Mouse (Mus musculus) CH12.LX (cell line): Measurements from ENCODE around the gene Agap3. TPM values are rescaled to one million over a fixed set of nuclear protein-coding genes. Genes with fewer than 3 reads are reported as not detected.

Source experiments
- DNase-seq: peaks from one replicate; pipeline ENCODE4 v3.0.0-alpha.2; 2013; ENCODE audit errors: extremely low read depth
- H3K27ac ChIP-seq: 2 replicates; pipeline ENCODE4 v1.5.1; 2012; ENCODE audit warnings: low read depth, mild to moderate bottlenecking, control low read depth, moderate library complexity; ENCODE audit not compliant: insufficient read depth
- H3K27me3 ChIP-seq: replicated peaks from 2 replicates; pipeline ENCODE3; 2012; ENCODE audit warnings: inconsistent platforms
- H3K36me3 ChIP-seq, 2 experiments: replicated peaks in 1 of 2; 2 replicates each; pipeline versions ENCODE3 to v1.6.1; 2012; ENCODE audit warnings: inconsistent platforms in 1 of 2, low read length in 1 of 2, mild to moderate bottlenecking in 1 of 2, mixed read lengths in 1 of 2, moderate library complexity in 1 of 2; ENCODE audit not compliant: control insufficient read depth in 1 of 2, insufficient read depth in 1 of 2
- H3K4me1 ChIP-seq, 2 experiments: 2 replicates each; pipeline ENCODE4 v1.6.1; 2012; ENCODE audit warnings: inconsistent platforms in 1 of 2, moderate library complexity in 1 of 2; ENCODE audit not compliant: insufficient read depth in 2 of 2, control insufficient read depth in 1 of 2
- H3K4me2 ChIP-seq: 2 replicates; pipeline ENCODE4 v1.6.1; 2012; ENCODE audit warnings: low read depth, mild to moderate bottlenecking, control low read depth; ENCODE audit not compliant: poor library complexity, insufficient read depth, severe bottlenecking
- H3K4me3 ChIP-seq, 3 experiments: fragments of 150-350 bp in 1 of 3; sonication (generic) in 1 of 3; replicated peaks in 1 of 3; 2 replicates each; pipeline versions ENCODE3 to v1.5.1; 2011 to 2012; ENCODE audit warnings: low read depth in 2 of 3, low read length in 2 of 3, mild to moderate bottlenecking in 2 of 3, moderate library complexity in 2 of 3, control low read depth in 1 of 3, improper control_type of control experiment in 1 of 3, inconsistent platforms in 1 of 3, mixed read lengths in 1 of 3; ENCODE audit not compliant: poor library complexity in 1 of 3
- H3K79me2 ChIP-seq: replicated peaks from 2 replicates; pipeline ENCODE4 v1.6.1; 2012; ENCODE audit warnings: mild to moderate bottlenecking, moderate library complexity; ENCODE audit not compliant: control insufficient read depth, poor library complexity, insufficient read depth, severe bottlenecking; ENCODE audit errors: extremely low read depth
- H3K9ac ChIP-seq: 2 replicates; pipeline ENCODE4 v1.6.1; 2012; ENCODE audit warnings: low read depth, mild to moderate bottlenecking, control low read depth, moderate library complexity; ENCODE audit not compliant: insufficient read depth
- H3K9me3 ChIP-seq: replicated peaks from 2 replicates; pipeline ENCODE3; 2012; ENCODE audit warnings: low read length, inconsistent platforms, mixed read lengths
- EP300 ChIP-seq: IDR thresholded peaks from 2 replicates; pipeline ENCODE4 v1.6.1; 2011; ENCODE audit warnings: low read length, improper control_type of control experiment
- ETS1 ChIP-seq: conservative IDR thresholded peaks from 2 replicates; pipeline ENCODE4 v1.6.1; 2012; ENCODE audit warnings: low read depth, mild to moderate bottlenecking, inconsistent platforms, low read length, improper control_type of control experiment, moderate library complexity
- GABPA ChIP-seq: IDR thresholded peaks from 2 replicates; pipeline ENCODE4 v1.6.1; 2012; ENCODE audit warnings: low read depth, low read length, improper control_type of control experiment, inconsistent platforms; ENCODE audit not compliant: insufficient replicate concordance
- IRF4 ChIP-seq: IDR thresholded peaks from 2 replicates; pipeline ENCODE4 v1.6.1; 2014; ENCODE audit warnings: low read depth, mild to moderate bottlenecking, inconsistent platforms, low read length, improper control_type of control experiment
- JUND ChIP-seq: conservative IDR thresholded peaks from 2 replicates; pipeline ENCODE4 v1.6.1; 2011; ENCODE audit warnings: low read depth, low read length, improper control_type of control experiment
- MAZ ChIP-seq: IDR thresholded peaks from 2 replicates; pipeline ENCODE4 v1.6.1; 2012; ENCODE audit warnings: low read depth, mild to moderate bottlenecking, inconsistent platforms, low read length, improper control_type of control experiment, moderate library complexity
- POLR2A ChIP-seq: IDR thresholded peaks from 2 replicates; pipeline ENCODE4 v1.6.1; 2011; ENCODE audit warnings: low read depth, mild to moderate bottlenecking, improper control_type of control experiment, low read length
- RAD21 ChIP-seq: IDR thresholded peaks from 2 replicates; pipeline ENCODE4 v1.6.1; 2011; ENCODE audit warnings: low read depth, mild to moderate bottlenecking, low read length, improper control_type of control experiment, moderate library complexity
- UBTF ChIP-seq: IDR thresholded peaks from 2 replicates; pipeline ENCODE4 v1.6.1; 2012; ENCODE audit warnings: low read depth, mild to moderate bottlenecking, inconsistent platforms, low read length, improper control_type of control experiment, moderate library complexity
- USF2 ChIP-seq: conservative IDR thresholded peaks from 2 replicates; pipeline ENCODE4 v1.6.1; 2011; ENCODE audit warnings: low read depth, low read length, improper control_type of control experiment
- ZKSCAN1 ChIP-seq: IDR thresholded peaks from 2 replicates; pipeline ENCODE4 v1.6.1; 2012; ENCODE audit warnings: low read depth, inconsistent platforms, low read length, improper control_type of control experiment, borderline replicate concordance
- ZMIZ1 ChIP-seq: IDR thresholded peaks from 2 replicates; pipeline ENCODE4 v1.6.1; 2012; ENCODE audit warnings: low read depth, mild to moderate bottlenecking, inconsistent platforms, low read length, improper control_type of control experiment
- dilution Hi-C: fragments of 300-500 bp; cut with MboI; formaldehyde crosslinking; loops from 2 replicates; pipeline ENCODE4 v1.14.3; 2020; ENCODE audit warnings: low sequenced_read_pairs; ENCODE audit not compliant: extremely low pct_unique_long_range_greater_than_20kb, extremely low pct_ligation_motif_present
- in situ Hi-C: fragments of 300-500 bp; cut with MboI; formaldehyde crosslinking; loops from 3 replicates; pipeline ENCODE4 v1.14.3; 2019; ENCODE audit warnings: low sequenced_read_pairs, low pct_ligation_motif_present, low pct_unique_long_range_greater_than_20kb, mixed read lengths
- polyA plus RNA-seq: library from polyadenylated mRNA; unstranded; fragments of >175 nt; gene quantifications from 2 replicates; pipeline ENCODE4 v1.2.1, GENCODE M21; 2012; ENCODE audit warnings: low read depth; ENCODE audit not compliant: insufficient read length
- total RNA-seq, 2 experiments: library from RNA; depleted of rRNA; stranded (reverse); fragments of 300-350 nt in 1 of 2; fragments of >200 nt in 1 of 2; gene quantifications; 2 replicates each; pipeline ENCODE4 v1.2.3; 2012 to 2014

Gene Agap3
- total and polyA plus RNA-seq, 3 experiments: 15.4 to 43.5 (median 38.0) TPM

DNA sequence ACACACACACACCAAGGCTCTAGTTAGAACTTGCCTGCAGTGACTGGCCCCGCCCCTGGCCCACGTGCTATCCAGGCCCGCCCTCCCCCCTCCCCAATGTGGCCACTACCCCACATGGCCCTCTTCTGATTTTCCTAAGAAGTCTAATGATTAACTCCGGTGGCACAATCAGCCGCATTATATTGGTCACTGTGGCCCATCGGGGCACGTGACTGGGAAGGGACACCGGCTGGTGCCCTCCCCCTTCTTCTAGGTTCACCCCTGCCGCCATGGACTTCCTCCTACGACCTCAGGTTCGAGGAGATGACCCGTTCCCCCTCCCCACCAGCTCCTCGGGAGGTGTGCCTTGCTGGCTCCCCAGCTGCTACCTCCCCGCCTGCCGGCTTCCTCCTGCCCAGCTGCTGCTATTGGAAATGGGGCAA, 24.0 kb upstream of the Agap3 start:
- dilution Hi-C loops: no loop called here
- no peak for TF ChIP-seq MAZ
- TF ChIP-seq POLR2A: no peak
- TF ChIP-seq ETS1: no peak
- DNase-seq: no peak
- H3K9me3 ChIP-seq: no peaks in the 10 kb centered on the region
- in situ Hi-C loops: no loop called here
- H3K9ac ChIP-seq: no peak overlapping the region
- no peaks in the 10 kb centered on the region for H3K27me3 ChIP-seq
- peaks cover 35 to 53% of the 10 kb centered on the region in 2 experiments for H3K36me3 ChIP-seq
- H3K4me1 ChIP-seq: peaks cover 14 to 28% of the 10 kb centered on the region in 2 experiments
- H3K27ac ChIP-seq: no peak overlapping the region
- peaks cover 10% of the 10 kb centered on the region; the same call in 1 of the 2 replicates for H3K79me2 ChIP-seq
- no peak overlapping the region for H3K4me3 ChIP-seq
- no peak overlapping the region for H3K4me2 ChIP-seq

DNA sequence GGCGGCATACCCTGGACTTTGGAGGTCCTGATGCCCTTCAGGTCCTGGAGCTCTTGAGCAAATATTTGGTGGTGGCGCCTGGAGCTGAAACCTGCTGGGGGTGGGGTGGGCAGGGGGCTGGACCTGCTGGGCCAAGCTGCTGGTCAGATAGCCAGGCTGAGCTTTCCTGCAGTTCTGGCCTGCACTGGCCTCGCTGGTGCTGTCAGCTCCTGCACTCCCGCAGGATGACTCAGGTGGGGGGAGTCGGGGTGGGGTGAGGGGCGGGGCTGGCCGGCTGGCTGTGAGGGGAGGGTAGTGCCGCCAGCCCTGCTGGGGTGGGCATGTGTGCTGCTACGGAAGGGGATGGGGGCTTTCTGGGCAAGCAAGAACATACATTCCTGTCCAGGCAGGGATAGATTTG, 23.4 kb upstream of the Agap3 start:
- no peak overlapping the region for H3K4me3 ChIP-seq
- no peak overlapping the region for H3K9ac ChIP-seq
- DNase-seq: no peak
- peaks cover 10% of the 10 kb centered on the region; the same call in 1 of the 2 replicates for H3K79me2 ChIP-seq
- no peak overlapping the region for H3K27ac ChIP-seq
- no peak for TF ChIP-seq ZMIZ1
- no peak for TF ChIP-seq IRF4
- TF ChIP-seq POLR2A: no peak
- no peak for TF ChIP-seq UBTF
- TF ChIP-seq ZKSCAN1: no peak
- no peak for TF ChIP-seq USF2
- no peaks in the 10 kb centered on the region for H3K27me3 ChIP-seq
- H3K4me1 ChIP-seq: peaks cover 14 to 27% of the 10 kb centered on the region in 2 experiments
- dilution Hi-C loops: no loop called here
- H3K9me3 ChIP-seq: no peaks in the 10 kb centered on the region
- peaks cover 38 to 59% of the 10 kb centered on the region in 2 experiments for H3K36me3 ChIP-seq
- in situ Hi-C loops: no loop called here
- H3K4me2 ChIP-seq: no peak overlapping the region

DNA sequence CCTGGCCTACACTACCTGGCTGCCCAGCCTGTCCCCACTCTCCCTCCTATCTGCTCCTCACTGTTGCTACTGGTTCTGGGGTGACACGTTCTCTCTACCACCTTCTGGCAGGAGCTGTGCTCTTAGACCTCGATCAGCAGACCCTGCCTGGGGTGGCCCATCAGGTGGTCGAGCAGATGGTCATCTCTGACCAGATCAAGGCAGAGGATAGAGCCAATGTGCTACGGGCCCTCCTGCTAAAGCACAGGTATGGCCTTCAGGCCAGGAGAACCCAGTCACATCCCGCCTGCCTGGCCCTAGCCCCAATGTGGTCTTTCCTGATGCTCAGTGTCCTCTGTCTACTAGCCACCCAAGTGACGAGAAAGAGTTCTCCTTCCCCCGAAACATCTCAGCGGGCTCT, 18.0 kb upstream of the Agap3 start:
- no peak overlapping the region for H3K9ac ChIP-seq
- TF ChIP-seq JUND (no peak), EP300 (no peak), GABPA (no peak), RAD21 (no peak)
- H3K79me2 ChIP-seq: no peaks in the 10 kb centered on the region
- H3K4me1 ChIP-seq: no peaks in the 10 kb centered on the region
- no peaks in the 10 kb centered on the region for H3K27me3 ChIP-seq
- H3K27ac ChIP-seq: no peak overlapping the region
- H3K9me3 ChIP-seq: no peaks in the 10 kb centered on the region
- no peak overlapping the region for H3K4me2 ChIP-seq
- DNase-seq: no peak
- dilution Hi-C loops (no loop called here), in situ Hi-C loops (no loop called here)
- no peak overlapping the region for H3K4me3 ChIP-seq
- peaks cover 72 to 94% of the 10 kb centered on the region in 2 experiments for H3K36me3 ChIP-seq
